Mouse (Mus musculus) CD4-positive, CD25-positive, alpha-beta regulatory T cell, adult 2 months (primary cell): Measurements from ENCODE around the gene Tgm7.
"Not testable (repeated sequence)": the region's sequence is repeated elsewhere in the genome, so short reads cannot be mapped to it uniquely, and the experiment has no call there.

Experiments
- DNase-seq: peaks from one replicate; pipeline ENCODE4 v3.0.0-alpha.2; 2012; ENCODE audit warnings: low read depth, low spot score

The Tgm7 gene

GRCm38 (mm10) chr2:121109695-121110094 is at the start of gene Tgm7:
Gene Tgm7, minus strand, starts transcription at chr2:121109795.
- DNase-seq = no peak

- DNase-seq = peak; percentile 41
These were observed 43.5 kb upstream of the Tgm7 start for GRCm38 (mm10) chr2:121153100-121153499.

GRCm38 (mm10) chr2:121149679-121150078 is 40.1 kb upstream of the Tgm7 start:
- no peak for DNase-seq

- no peak for DNase-seq
These were observed 32.8 kb upstream of the Tgm7 start for GRCm38 (mm10) chr2:121142415-121142814.

GRCm38 (mm10) chr2:121141216-121142035 is 31.8 kb upstream of the Tgm7 start:
- DNase-seq = no peak

- DNase-seq = peak; percentile 92
These were observed 30.7 kb upstream of the Tgm7 start, which contains the start of the genes Adal and Lcmt2 for GRCm38 (mm10) chr2:121140018-121140882. Gene Adal, plus strand, starts transcription at chr2:121140428. Gene Lcmt2, minus strand, starts transcription at chr2:121140653.

- DNase-seq = peak; percentile 14
These were observed 29.8 kb upstream of the Tgm7 start for GRCm38 (mm10) chr2:121139266-121140017.

- DNase-seq = peak; percentile 15
These were observed 27.8 kb upstream of the Tgm7 start for GRCm38 (mm10) chr2:121137371-121137770.

- DNase-seq = no peak
These were observed 23.2 kb upstream of the Tgm7 start for GRCm38 (mm10) chr2:121132822-121133221.

GRCm38 (mm10) chr2:121128865-121129620 is 19.4 kb upstream of the Tgm7 start:
- DNase-seq = no peak

GRCm38 (mm10) chr2:121127536-121127935 is 17.9 kb upstream of the Tgm7 start:
- no peak for DNase-seq

- not testable (repeated sequence) for DNase-seq
These were observed 16.7 kb upstream of the Tgm7 start for GRCm38 (mm10) chr2:121126302-121126701.

GRCm38 (mm10) chr2:121119260-121119659 is 9.7 kb upstream of the Tgm7 start:
- DNase-seq = no peak

- no peak for DNase-seq
These were observed 5.8 kb upstream of the Tgm7 start for GRCm38 (mm10) chr2:121115418-121115817.

GRCm38 (mm10) chr2:121105940-121106339 is 3.7 kb downstream of the Tgm7 start:
- DNase-seq = no peak

GRCm38 (mm10) chr2:121102051-121102450 is 7.5 kb downstream of the Tgm7 start:
- DNase-seq = peak; percentile 81

GRCm38 (mm10) chr2:121089751-121090150 is 19.8 kb downstream of the Tgm7 start:
- no peak for DNase-seq

GRCm38 (mm10) chr2:121088507-121088906 is 21.1 kb downstream of the Tgm7 start:
- DNase-seq = no peak

GRCm38 (mm10) chr2:121085480-121086185 is 24.0 kb downstream of the Tgm7 start, which contains the start of gene Tgm5:
Gene Tgm5, minus strand, starts transcription at chr2:121085841.
- DNase-seq = no peak

- no peak for DNase-seq
These were observed 27.0 kb downstream of the Tgm7 start for GRCm38 (mm10) chr2:121082626-121083025.
